Mouse (Mus musculus): ENCODE measurements around the gene Mapk6. TPM values are rescaled to one million over a fixed set of nuclear protein-coding genes. Genes with fewer than 3 reads are reported as not detected.

The Mapk6 gene
- polyA plus RNA-seq, 1 experiment from 2014 or later, result 47.2 TPM

DNA sequence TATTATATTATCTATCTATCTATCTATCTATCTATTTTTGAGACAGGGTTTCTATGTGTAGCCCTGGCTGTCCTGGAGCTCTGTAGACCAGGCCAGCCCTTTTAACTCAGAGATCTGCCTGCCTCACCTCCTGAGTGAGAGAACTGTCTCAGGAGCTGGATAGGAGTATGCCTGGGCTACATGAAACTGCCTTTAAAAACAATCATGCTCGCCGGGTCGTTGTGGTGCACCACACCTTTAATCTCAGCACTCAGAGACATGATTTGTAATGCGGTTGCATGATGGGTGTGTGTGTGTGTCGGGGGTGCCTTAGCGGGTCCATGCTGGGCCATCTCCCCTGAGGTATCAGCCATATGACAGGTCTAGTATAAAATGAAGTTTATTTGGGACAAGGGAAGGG, 25.1 kb upstream of the Mapk6 start:
- Histone ChIP-seq H3K9me3 (no peaks in the 10 kb centered on the region), H3K36me3 (no peaks in the 10 kb centered on the region), H3K4me2 (no peak overlapping the region), H3K27ac (replicated peaks) (no peak overlapping the region; the same call in 1 of the 2 replicates), H3K27me3 (replicated peaks) (no peaks in the 10 kb centered on the region), H3K4me3 (no peak overlapping the region), H3K4me1 (peaks cover 24% of the 10 kb centered on the region), H3K9ac (no peak overlapping the region)
- WGBS, result 71% methylated on average over 6 of the region's 6 CpGs
- no peak for ATAC-seq (ENCODE audit: extremely low read depth, insufficient number of reproducible peaks, low FRiP score, low TSS enrichment)

DNA sequence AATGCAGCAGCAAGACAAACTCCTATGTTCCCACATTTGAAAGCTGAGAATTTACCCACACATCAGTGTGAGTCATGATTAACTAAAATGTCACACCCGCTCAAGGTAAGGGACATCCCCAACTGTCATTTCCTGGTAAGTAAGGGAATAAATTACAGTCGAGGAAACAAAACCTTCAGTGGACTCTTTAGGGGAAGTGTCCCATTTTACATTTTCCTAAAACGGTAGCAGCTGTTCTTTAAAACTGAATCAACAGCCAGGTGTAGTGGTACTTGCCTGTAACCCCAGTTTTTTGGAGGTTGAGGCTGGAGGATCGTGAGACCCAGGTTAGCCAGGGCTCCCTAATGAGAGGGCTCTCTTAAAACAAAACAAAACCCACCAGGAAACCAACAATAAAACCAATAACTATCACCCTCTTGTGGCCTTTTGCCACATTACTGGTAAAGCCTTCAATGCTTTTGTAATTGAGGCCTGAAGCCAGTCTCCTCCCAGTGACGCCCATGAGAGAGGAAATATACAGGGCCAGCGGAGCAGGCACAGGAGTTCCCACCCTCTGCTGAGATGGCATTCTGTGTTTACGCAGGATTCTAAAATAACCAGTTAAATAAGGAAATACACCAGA, 24.5 kb upstream of the Mapk6 start:
- Histone ChIP-seq H3K4me2 (no peak overlapping the region), H3K4me1 (peaks cover 24% of the 10 kb centered on the region), H3K27me3 (replicated peaks) (no peaks in the 10 kb centered on the region), H3K27ac (replicated peaks) (no peak overlapping the region), H3K9me3 (no peaks in the 10 kb centered on the region), H3K4me3 (no peak overlapping the region), H3K36me3 (no peaks in the 10 kb centered on the region), H3K9ac (no peak overlapping the region)
- no peak for ATAC-seq (ENCODE audit: extremely low read depth, insufficient number of reproducible peaks, low FRiP score, low TSS enrichment)
- WGBS, result 43% methylated on average over 7 of the region's 7 CpGs

DNA sequence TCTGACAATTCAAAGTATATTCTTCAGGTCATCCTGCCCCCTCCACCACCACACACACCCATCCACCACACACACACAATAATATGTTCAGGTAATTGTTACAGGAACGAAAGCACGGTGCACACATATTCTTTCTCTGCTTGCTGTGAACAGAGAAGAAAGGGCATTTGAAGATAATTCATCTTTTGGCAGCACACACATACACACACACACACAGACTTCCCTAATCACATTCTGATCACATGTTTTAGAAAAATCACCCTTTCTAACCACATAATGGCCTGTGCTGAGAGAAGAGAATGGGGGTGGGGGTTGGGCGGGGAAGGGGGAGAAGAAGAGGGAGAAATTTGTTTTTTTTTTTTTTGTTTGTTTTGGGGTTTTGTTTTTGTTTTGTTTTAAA, 22.9 kb upstream of the Mapk6 start:
- Histone ChIP-seq H3K4me1 (peaks cover 39% of the 10 kb centered on the region), H3K27ac (replicated peaks) (no peak overlapping the region), H3K9me3 (no peaks in the 10 kb centered on the region), H3K27me3 (replicated peaks) (no peaks in the 10 kb centered on the region), H3K4me2 (no peak overlapping the region), H3K4me3 (no peak overlapping the region), H3K9ac (no peak overlapping the region), H3K36me3 (no peaks in the 10 kb centered on the region)
- 90% methylated on average over 3 of the region's 3 CpGs for WGBS
- ATAC-seq (ENCODE audit: extremely low read depth, insufficient number of reproducible peaks, low FRiP score, low TSS enrichment), result no peak

DNA sequence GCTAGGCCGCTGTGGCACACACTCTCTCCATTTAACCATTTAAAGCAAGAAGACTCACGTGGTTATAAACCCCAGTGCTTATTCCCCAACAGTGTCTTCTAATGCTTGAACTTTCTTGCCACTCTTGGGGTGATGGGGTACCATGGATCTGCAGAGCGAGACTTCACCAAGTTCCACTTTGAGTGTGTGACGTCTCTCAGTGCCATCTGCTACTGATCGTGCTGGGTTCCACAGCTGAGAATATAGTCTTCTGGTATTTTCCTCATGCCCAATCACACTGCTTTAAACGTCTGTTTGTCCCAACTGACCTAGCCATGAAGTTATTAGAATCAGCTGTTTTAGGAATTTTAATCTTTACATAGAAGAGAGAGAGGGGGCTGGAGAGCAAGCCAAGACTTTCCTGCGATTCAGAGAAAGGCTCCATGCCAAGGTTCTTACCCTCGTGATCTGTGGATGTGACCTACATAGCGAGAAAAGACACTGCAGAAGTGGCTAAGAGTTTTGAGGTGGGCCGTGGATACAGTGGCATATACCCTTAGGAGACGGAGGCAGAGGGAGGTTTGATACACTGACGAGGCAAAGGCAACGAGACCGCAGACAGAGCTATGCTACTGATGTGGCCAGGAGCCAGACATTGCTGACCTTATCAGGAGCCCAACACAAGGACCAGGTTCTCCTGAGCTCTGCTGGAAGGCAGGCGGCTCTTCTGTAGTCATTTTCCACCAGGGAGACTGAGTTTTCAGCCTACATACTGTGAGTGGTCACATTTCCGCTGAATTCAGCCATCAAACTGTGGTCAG, 21.2 kb upstream of the Mapk6 start:
- no peaks in the 10 kb centered on the region for H3K9me3 ChIP-seq
- peak overlapping the region; percentile 77 for H3K27ac ChIP-seq (replicated peaks)
- peaks cover 45% of the 10 kb centered on the region for H3K4me1 ChIP-seq
- 0 out of 2 replicates have a peak overlapping the region, but pooled peaks have one; percentile 37 for H3K9ac ChIP-seq
- no peak for ATAC-seq (ENCODE audit: extremely low read depth, insufficient number of reproducible peaks, low FRiP score, low TSS enrichment)
- H3K36me3 ChIP-seq, result no peaks in the 10 kb centered on the region
- H3K4me2 ChIP-seq, result peak overlapping the region; percentile 50
- 40% methylated on average over 16 of the region's 16 CpGs for WGBS
- no peaks in the 10 kb centered on the region for H3K27me3 ChIP-seq (replicated peaks)
- H3K4me3 ChIP-seq, result no peak overlapping the region

DNA sequence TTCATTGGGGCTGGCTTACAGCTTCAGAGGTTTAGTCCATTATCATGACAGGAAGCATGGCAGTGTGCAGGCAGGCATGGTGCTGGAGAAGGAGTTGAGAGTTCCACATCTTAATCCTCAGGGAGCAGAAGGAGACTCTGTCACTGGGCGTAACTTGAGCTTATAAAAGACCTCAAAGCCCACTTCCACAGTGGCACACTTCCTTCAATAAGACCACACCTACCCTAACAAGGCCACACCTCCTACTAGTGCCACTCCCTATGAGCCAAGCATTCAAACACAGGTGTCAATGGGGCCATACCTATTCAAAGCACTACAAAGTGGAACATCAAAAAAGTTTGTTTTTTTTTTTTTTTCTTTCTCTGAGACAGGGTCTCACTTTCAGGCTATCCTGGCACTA, 19.9 kb upstream of the Mapk6 start:
- H3K4me1 ChIP-seq, result peaks cover 43% of the 10 kb centered on the region
- no peaks in the 10 kb centered on the region for H3K36me3 ChIP-seq
- H3K27me3 ChIP-seq (replicated peaks), result no peaks in the 10 kb centered on the region
- WGBS, result 81% methylated on average over 1 of the region's 1 CpGs
- H3K9ac ChIP-seq, result no peak overlapping the region
- ATAC-seq (ENCODE audit: extremely low read depth, insufficient number of reproducible peaks, low FRiP score, low TSS enrichment), result no peak
- no peak overlapping the region for H3K27ac ChIP-seq (replicated peaks)
- no peak overlapping the region for H3K4me3 ChIP-seq
- no peaks in the 10 kb centered on the region for H3K9me3 ChIP-seq
- H3K4me2 ChIP-seq, result no peak overlapping the region

DNA sequence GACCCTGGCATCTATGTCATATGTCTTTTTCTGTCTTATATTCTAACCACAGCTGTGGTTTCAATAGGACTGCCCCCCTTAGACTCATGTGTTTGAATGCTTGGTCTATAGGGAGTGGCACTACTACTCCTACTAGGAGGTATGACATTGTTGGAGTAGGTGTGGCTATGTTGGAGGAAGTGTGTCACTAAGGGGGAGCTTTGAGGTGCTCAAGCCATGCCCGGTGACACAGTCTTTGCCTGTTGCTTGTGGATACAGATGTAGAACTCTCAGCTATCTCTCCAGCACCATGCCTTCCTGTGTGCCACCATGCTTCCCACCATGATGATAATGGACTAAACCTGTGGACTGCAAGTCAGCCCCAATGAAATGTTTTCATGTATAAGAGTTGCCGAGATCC, 19.2 kb upstream of the Mapk6 start:
- Histone ChIP-seq H3K4me2 (no peak overlapping the region), H3K36me3 (no peaks in the 10 kb centered on the region), H3K27ac (replicated peaks) (no peak overlapping the region; the same call in 1 of the 2 replicates), H3K27me3 (replicated peaks) (no peaks in the 10 kb centered on the region), H3K4me1 (peaks cover 43% of the 10 kb centered on the region), H3K9me3 (no peaks in the 10 kb centered on the region), H3K4me3 (no peak overlapping the region), H3K9ac (no peak overlapping the region)
- WGBS, result 76% methylated on average over 2 of the region's 2 CpGs
- no peak for ATAC-seq (ENCODE audit: extremely low read depth, insufficient number of reproducible peaks, low FRiP score, low TSS enrichment)

DNA sequence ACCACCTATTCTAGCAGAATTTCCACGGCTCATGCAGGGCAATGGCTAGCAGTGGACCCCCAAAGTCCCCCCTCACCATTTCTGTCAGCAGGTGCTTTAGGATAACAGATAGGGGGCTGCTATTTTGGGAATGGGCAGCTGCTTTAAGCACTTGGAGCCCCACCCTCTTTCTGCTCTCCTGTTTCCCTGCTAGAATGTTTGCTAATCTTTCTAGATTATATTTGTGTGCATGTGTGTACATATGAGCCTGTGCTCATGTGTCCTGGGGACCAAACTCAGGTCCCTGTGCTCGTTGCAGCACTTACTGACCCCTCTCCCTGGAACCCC, 18.4 kb upstream of the Mapk6 start:
- Histone ChIP-seq H3K9ac (no peak overlapping the region), H3K4me2 (peak overlapping the region; percentile 1), H3K36me3 (no peaks in the 10 kb centered on the region), H3K4me3 (no peak overlapping the region), H3K27me3 (replicated peaks) (no peaks in the 10 kb centered on the region), H3K27ac (replicated peaks) (peak overlapping the region; percentile 46), H3K4me1 (peaks cover 43% of the 10 kb centered on the region), H3K9me3 (no peaks in the 10 kb centered on the region)
- no peak for ATAC-seq (ENCODE audit: extremely low read depth, insufficient number of reproducible peaks, low FRiP score, low TSS enrichment)
- 24% methylated on average over 2 of the region's 2 CpGs for WGBS

DNA sequence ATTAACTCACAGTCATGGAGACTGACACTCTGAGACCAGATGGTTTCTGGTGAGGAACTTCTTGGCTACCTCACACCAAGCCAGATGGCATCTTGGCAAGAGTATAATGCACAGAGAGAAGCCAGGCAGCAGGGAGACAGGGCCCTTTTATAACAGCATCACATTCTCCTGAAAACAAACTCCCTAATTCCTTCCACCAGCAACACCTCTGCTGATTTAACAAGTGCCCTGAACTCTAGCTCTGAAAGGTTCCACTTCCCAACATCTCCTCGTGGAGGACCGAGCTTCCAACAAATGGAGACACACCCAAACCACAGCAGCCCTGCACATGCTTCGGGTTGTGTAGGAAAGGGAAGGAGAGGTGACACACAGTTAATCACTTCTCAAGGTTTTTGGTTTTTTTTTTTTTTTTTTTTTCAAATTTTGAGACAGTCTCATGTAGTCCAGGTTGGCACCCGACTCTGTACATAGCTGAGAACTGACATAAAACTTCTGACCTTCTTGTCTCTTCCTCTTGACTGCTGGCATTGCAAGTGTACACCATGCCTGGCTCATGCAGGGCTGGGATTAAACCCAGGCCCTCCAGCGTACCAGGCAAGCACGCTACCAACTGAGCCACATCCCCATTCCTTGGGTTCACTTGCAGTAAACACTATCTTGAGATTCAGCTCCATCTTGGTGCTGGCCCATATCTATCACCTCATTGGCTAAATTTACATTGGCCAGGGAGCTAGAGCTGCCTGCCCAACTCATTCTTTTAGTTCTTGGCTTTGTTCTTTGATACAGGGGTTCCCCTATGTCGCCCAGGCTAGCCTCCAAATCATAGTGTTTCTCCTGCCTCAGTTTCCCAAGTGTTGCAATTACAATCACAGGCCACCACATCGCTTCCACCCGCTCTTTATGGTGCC, 17.8 kb upstream of the Mapk6 start:
- Histone ChIP-seq H3K4me2 (peak overlapping the region; percentile 1; the same call in 1 of the 2 replicates), H3K9me3 (no peaks in the 10 kb centered on the region), H3K4me1 (peaks cover 43% of the 10 kb centered on the region), H3K36me3 (no peaks in the 10 kb centered on the region), H3K27ac (replicated peaks) (peak overlapping the region; percentile 46), H3K27me3 (replicated peaks) (no peaks in the 10 kb centered on the region), H3K9ac (no peak overlapping the region), H3K4me3 (no peak overlapping the region)
- WGBS, result 53% methylated on average over 9 of the region's 9 CpGs
- ATAC-seq (ENCODE audit: extremely low read depth, insufficient number of reproducible peaks, low FRiP score, low TSS enrichment), result no peak

DNA sequence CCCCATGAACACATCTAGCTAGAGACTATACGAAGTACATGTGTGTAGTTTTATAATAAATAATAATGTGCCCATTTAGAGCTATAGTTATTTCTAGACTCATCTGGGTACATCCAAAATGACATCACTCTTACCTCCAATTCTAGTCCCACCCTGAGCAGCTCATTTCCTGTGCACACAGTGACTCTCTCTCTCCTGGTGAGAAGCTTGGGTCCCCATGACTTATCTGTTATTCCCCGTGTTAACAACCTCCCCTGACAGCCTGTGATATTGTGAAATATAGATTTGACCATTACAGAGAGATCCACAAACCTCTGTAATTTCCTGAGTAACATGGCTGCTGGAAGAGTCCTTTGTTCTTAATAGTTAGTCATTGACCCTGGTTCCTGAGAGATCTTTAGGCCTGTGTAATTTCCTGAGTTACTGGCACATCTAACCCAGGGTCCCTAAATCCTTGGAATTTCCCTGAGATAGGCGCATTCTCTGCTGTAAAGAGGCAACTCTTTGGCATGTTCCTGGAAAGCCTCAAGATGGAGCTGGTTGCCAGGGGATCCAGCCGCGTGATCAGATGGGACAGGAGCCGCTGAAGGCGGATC, 16.1 kb upstream of the Mapk6 start:
- 56% methylated on average over 7 of the region's 7 CpGs for WGBS
- no peaks in the 10 kb centered on the region for H3K9me3 ChIP-seq
- H3K9ac ChIP-seq, result no peak overlapping the region
- no peak for ATAC-seq (ENCODE audit: extremely low read depth, insufficient number of reproducible peaks, low FRiP score, low TSS enrichment)
- H3K4me3 ChIP-seq, result no peak overlapping the region
- H3K4me2 ChIP-seq, result no peak overlapping the region
- H3K36me3 ChIP-seq, result no peaks in the 10 kb centered on the region
- no peaks in the 10 kb centered on the region for H3K27me3 ChIP-seq (replicated peaks)
- H3K27ac ChIP-seq (replicated peaks), result no peak overlapping the region
- H3K4me1 ChIP-seq, result peaks cover 36% of the 10 kb centered on the region

DNA sequence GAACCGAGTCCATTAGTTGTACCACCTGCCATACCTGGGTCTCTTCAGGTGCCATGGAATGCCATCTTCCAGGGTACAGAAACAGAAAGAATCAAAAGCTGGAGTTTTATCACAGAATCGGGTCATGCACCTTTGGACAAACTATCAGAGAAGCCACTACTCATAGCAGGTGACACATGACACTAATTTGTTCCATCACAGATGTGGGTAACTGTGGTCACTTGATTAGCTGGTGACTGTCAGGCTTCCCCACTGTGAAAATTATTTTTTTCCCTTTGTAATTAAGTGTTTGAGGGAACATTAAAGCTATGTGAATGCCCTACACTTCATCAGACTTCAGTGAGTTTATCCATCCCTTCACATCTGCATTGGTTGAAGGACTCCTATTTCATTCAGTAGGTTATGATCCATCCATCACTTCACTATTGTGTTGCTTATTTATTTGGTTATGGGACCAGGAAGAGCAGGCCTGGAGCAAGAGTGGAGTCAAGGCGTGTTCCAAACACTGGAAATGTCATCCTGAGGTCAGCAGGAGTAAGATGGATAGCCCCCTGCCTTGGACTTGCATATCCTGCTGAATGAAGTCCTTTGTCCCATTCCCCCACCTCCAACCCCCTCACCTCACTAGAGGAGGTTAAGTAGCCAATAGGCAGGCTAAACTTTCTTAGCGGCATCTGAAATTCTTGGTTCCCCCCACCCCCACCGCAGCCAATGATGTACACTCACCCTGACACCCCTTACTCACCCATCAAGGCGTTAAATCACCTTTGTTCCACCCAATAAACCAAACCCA, 14.7 kb upstream of the Mapk6 start:
- WGBS, result 65% methylated on average over 6 of the region's 6 CpGs
- ATAC-seq (ENCODE audit: extremely low read depth, insufficient number of reproducible peaks, low FRiP score, low TSS enrichment), result no peak

More for the DNA sequence above, 14.7 kb upstream of the Mapk6 start:
- Histone ChIP-seq H3K36me3 (no peaks in the 10 kb centered on the region), H3K4me3 (no peak overlapping the region), H3K27me3 (replicated peaks) (no peaks in the 10 kb centered on the region), H3K27ac (replicated peaks) (no peak overlapping the region), H3K9me3 (no peaks in the 10 kb centered on the region), H3K4me2 (no peak overlapping the region), H3K9ac (no peak overlapping the region), H3K4me1 (peaks cover 29% of the 10 kb centered on the region)
